Mouse (Mus musculus) CH12.LX (cell line): ENCODE measurements around the gene Ift20. TPM values are rescaled to one million over a fixed set of nuclear protein-coding genes. Genes with fewer than 3 reads are reported as not detected.
A peak's percentile ranks its signal among the peaks of the same experiment; 100 is the strongest.

ENCODE experiments used
- DNase-seq: peaks from one replicate; pipeline ENCODE4 v3.0.0-alpha.2; 2013; ENCODE audit errors: extremely low read depth
- H3K27ac ChIP-seq: 2 replicates; pipeline ENCODE4 v1.5.1; 2012; ENCODE audit warnings: low read depth, mild to moderate bottlenecking, control low read depth, moderate library complexity; ENCODE audit not compliant: insufficient read depth
- H3K27me3 ChIP-seq: replicated peaks from 2 replicates; pipeline ENCODE3; 2012; ENCODE audit warnings: inconsistent platforms
- H3K36me3 ChIP-seq, 2 experiments: replicated peaks in 1 of 2; 2 replicates each; pipeline versions ENCODE3 to v1.6.1; 2012; ENCODE audit warnings: inconsistent platforms in 1 of 2, low read length in 1 of 2, mild to moderate bottlenecking in 1 of 2, mixed read lengths in 1 of 2, moderate library complexity in 1 of 2; ENCODE audit not compliant: control insufficient read depth in 1 of 2, insufficient read depth in 1 of 2
- H3K4me1 ChIP-seq, 2 experiments: 2 replicates each; pipeline ENCODE4 v1.6.1; 2012; ENCODE audit warnings: inconsistent platforms in 1 of 2, moderate library complexity in 1 of 2; ENCODE audit not compliant: insufficient read depth in 2 of 2, control insufficient read depth in 1 of 2
- H3K4me2 ChIP-seq: 2 replicates; pipeline ENCODE4 v1.6.1; 2012; ENCODE audit warnings: low read depth, mild to moderate bottlenecking, control low read depth; ENCODE audit not compliant: poor library complexity, insufficient read depth, severe bottlenecking
- H3K4me3 ChIP-seq, 3 experiments: fragments of 150-350 bp in 1 of 3; sonication (generic) in 1 of 3; replicated peaks in 1 of 3; 2 replicates each; pipeline versions ENCODE3 to v1.5.1; 2011 to 2012; ENCODE audit warnings: low read depth in 2 of 3, low read length in 2 of 3, mild to moderate bottlenecking in 2 of 3, moderate library complexity in 2 of 3, control low read depth in 1 of 3, improper control_type of control experiment in 1 of 3, inconsistent platforms in 1 of 3, mixed read lengths in 1 of 3; ENCODE audit not compliant: poor library complexity in 1 of 3
- H3K79me2 ChIP-seq: replicated peaks from 2 replicates; pipeline ENCODE4 v1.6.1; 2012; ENCODE audit warnings: mild to moderate bottlenecking, moderate library complexity; ENCODE audit not compliant: control insufficient read depth, poor library complexity, insufficient read depth, severe bottlenecking; ENCODE audit errors: extremely low read depth
- H3K9ac ChIP-seq: 2 replicates; pipeline ENCODE4 v1.6.1; 2012; ENCODE audit warnings: low read depth, mild to moderate bottlenecking, control low read depth, moderate library complexity; ENCODE audit not compliant: insufficient read depth
- H3K9me3 ChIP-seq: replicated peaks from 2 replicates; pipeline ENCODE3; 2012; ENCODE audit warnings: low read length, inconsistent platforms, mixed read lengths
- BHLHE40 ChIP-seq: IDR thresholded peaks from 2 replicates; pipeline ENCODE4 v1.6.1; 2011; ENCODE audit warnings: mild to moderate bottlenecking, low read depth, low read length, improper control_type of control experiment
- CHD2 ChIP-seq: IDR thresholded peaks from 2 replicates; pipeline ENCODE4 v1.6.1; 2011; ENCODE audit warnings: low read length, improper control_type of control experiment
- CTCF ChIP-seq, 2 experiments: IDR thresholded peaks in 1 of 2; conservative IDR thresholded peaks in 1 of 2; 2 replicates each; pipeline ENCODE4 v1.5.1; 2011 to 2012; ENCODE audit warnings: low read depth in 2 of 2, low read length in 2 of 2, improper control_type of control experiment in 1 of 2, inconsistent platforms in 1 of 2, mild to moderate bottlenecking in 1 of 2, moderate library complexity in 1 of 2
- E2F4 ChIP-seq: IDR thresholded peaks from 2 replicates; pipeline ENCODE4 v1.6.1; 2011; ENCODE audit warnings: low read depth, low read length, improper control_type of control experiment; ENCODE audit not compliant: insufficient replicate concordance
- ELF1 ChIP-seq: IDR thresholded peaks from 2 replicates; pipeline ENCODE4 v1.6.1; 2014; ENCODE audit warnings: low read depth, mild to moderate bottlenecking, inconsistent platforms, low read length, improper control_type of control experiment
- ETS1 ChIP-seq: conservative IDR thresholded peaks from 2 replicates; pipeline ENCODE4 v1.6.1; 2012; ENCODE audit warnings: low read depth, mild to moderate bottlenecking, inconsistent platforms, low read length, improper control_type of control experiment, moderate library complexity
- KAT2A ChIP-seq: IDR thresholded peaks from 2 replicates; pipeline ENCODE4 v1.6.1; 2012; ENCODE audit warnings: low read length, improper control_type of control experiment, inconsistent platforms; ENCODE audit not compliant: insufficient replicate concordance
- MAZ ChIP-seq: IDR thresholded peaks from 2 replicates; pipeline ENCODE4 v1.6.1; 2012; ENCODE audit warnings: low read depth, mild to moderate bottlenecking, inconsistent platforms, low read length, improper control_type of control experiment, moderate library complexity
- MXI1 ChIP-seq: IDR thresholded peaks from 2 replicates; pipeline ENCODE4 v1.6.1; 2011; ENCODE audit warnings: mild to moderate bottlenecking, low read depth, low read length, improper control_type of control experiment
- RAD21 ChIP-seq: IDR thresholded peaks from 2 replicates; pipeline ENCODE4 v1.6.1; 2011; ENCODE audit warnings: low read depth, mild to moderate bottlenecking, low read length, improper control_type of control experiment, moderate library complexity
- TBP ChIP-seq: conservative IDR thresholded peaks from 2 replicates; pipeline ENCODE4 v1.6.1; 2011; ENCODE audit warnings: low read depth, low read length, improper control_type of control experiment
- UBTF ChIP-seq: IDR thresholded peaks from 2 replicates; pipeline ENCODE4 v1.6.1; 2012; ENCODE audit warnings: low read depth, mild to moderate bottlenecking, inconsistent platforms, low read length, improper control_type of control experiment, moderate library complexity
- USF1 ChIP-seq: IDR thresholded peaks from 2 replicates; pipeline ENCODE4 v1.6.1; 2014; ENCODE audit warnings: low read depth, mild to moderate bottlenecking, inconsistent platforms, low read length, improper control_type of control experiment
- ZMIZ1 ChIP-seq: IDR thresholded peaks from 2 replicates; pipeline ENCODE4 v1.6.1; 2012; ENCODE audit warnings: low read depth, mild to moderate bottlenecking, inconsistent platforms, low read length, improper control_type of control experiment
- ZNF384 ChIP-seq: IDR thresholded peaks from 2 replicates; pipeline ENCODE4 v1.6.1; 2012; ENCODE audit warnings: low read depth, low read length, improper control_type of control experiment, inconsistent platforms
- dilution Hi-C: fragments of 300-500 bp; cut with MboI; formaldehyde crosslinking; loops from 2 replicates; pipeline ENCODE4 v1.14.3; 2020; ENCODE audit warnings: low sequenced_read_pairs; ENCODE audit not compliant: extremely low pct_unique_long_range_greater_than_20kb, extremely low pct_ligation_motif_present
- in situ Hi-C: fragments of 300-500 bp; cut with MboI; formaldehyde crosslinking; loops from 3 replicates; pipeline ENCODE4 v1.14.3; 2019; ENCODE audit warnings: low sequenced_read_pairs, low pct_ligation_motif_present, low pct_unique_long_range_greater_than_20kb, mixed read lengths
- polyA plus RNA-seq: library from polyadenylated mRNA; unstranded; fragments of >175 nt; gene quantifications from 2 replicates; pipeline ENCODE4 v1.2.1, GENCODE M21; 2012; ENCODE audit warnings: low read depth; ENCODE audit not compliant: insufficient read length
- total RNA-seq, 2 experiments: library from RNA; depleted of rRNA; stranded (reverse); fragments of 300-350 nt in 1 of 2; fragments of >200 nt in 1 of 2; gene quantifications; 2 replicates each; pipeline ENCODE4 v1.2.3; 2012 to 2014

Gene Ift20
- total and polyA plus RNA-seq, 3 experiments: 124 to 151 (median 136) TPM

DNA sequence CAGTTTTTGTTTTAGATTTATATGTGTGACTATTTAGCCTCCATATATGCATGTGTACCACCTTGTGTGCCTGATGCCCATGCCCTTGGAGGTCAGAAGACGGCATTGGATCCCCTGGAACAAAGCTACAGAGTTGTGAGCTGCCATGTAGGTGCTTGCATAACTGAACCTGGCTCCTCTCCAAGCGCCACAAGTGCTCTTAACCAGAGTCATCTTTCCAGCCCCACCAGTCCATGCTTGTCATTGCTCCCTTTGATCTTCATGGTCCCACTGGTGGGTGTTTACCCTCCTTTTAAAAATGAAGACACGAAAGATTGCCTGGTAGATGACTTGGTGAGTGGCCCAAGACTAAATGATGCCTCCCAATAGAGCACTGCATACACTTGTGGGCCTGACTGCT lies 4.2 kb downstream of the Ift20 start:
- no peaks in the 10 kb centered on the region for H3K27me3 ChIP-seq
- in situ Hi-C loops: no loop called here
- peaks cover 58% of the 10 kb centered on the region for H3K79me2 ChIP-seq
- H3K4me3 ChIP-seq: no peak overlapping the region
- peaks cover 51 to 63% of the 10 kb centered on the region in 2 experiments for H3K36me3 ChIP-seq
- H3K4me1 ChIP-seq: peaks cover 9 to 39% of the 10 kb centered on the region in 2 experiments; a peak in 3 of 4 replicates
- no peak for DNase-seq
- H3K9me3 ChIP-seq: no peaks in the 10 kb centered on the region
- dilution Hi-C loops: no loop called here
- TF ChIP-seq CHD2 (peak; percentile 47; the same call in 1 of the 2 replicates), MAZ (no peak), ETS1 (no peak), USF1 (no peak)
- no peak overlapping the region for H3K4me2 ChIP-seq
- H3K27ac ChIP-seq: no peak overlapping the region
- no peak overlapping the region for H3K9ac ChIP-seq

GRCm38 (mm10) chr11:78544449-78545111 lies 8.4 kb downstream of the Ift20 start:
- no peak for DNase-seq
- H3K79me2 ChIP-seq: peaks cover 68% of the 10 kb centered on the region
- dilution Hi-C loops: no loop called here
- peaks cover 43 to 64% of the 10 kb centered on the region in 2 experiments for H3K36me3 ChIP-seq
- no peak overlapping the region for H3K4me3 ChIP-seq
- H3K4me1 ChIP-seq: peaks cover 10 to 46% of the 10 kb centered on the region in 2 experiments; a peak in 3 of 4 replicates
- no peaks in the 10 kb centered on the region for H3K9me3 ChIP-seq
- in situ Hi-C loops: no loop called here
- TF ChIP-seq ELF1 (no peak), E2F4 (no peak), ZMIZ1 (no peak), UBTF (no peak), RAD21 (peak; percentile 30), MXI1 (no peak), KAT2A (no peak), ZNF384 (0 out of 2 replicates have a peak, but pooled peaks have one; percentile 19), TBP (no peak), BHLHE40 (no peak), CTCF (conservative IDR thresholded peaks at IDR 0.05 in 1 of 2, IDR thresholded peaks at IDR 0.05 in 1 of 2; ENCODE audit: low read depth in 2 of 2, low read length in 2 of 2) (peak in 1 of 2 experiments; percentile 38; a peak in 2 of 4 replicates)
- no peak overlapping the region for H3K9ac ChIP-seq
- H3K27ac ChIP-seq: no peak overlapping the region
- H3K27me3 ChIP-seq: no peaks in the 10 kb centered on the region
- H3K4me2 ChIP-seq: no peak overlapping the region
